Mouse (Mus musculus): ENCODE measurements around the gene Dhrs7c. TPM values are rescaled to one million over a fixed set of nuclear protein-coding genes. Genes with fewer than 3 reads are reported as not detected.

Gene Dhrs7c
- polyA plus RNA-seq, 1 experiment from 2014 or later = not detected

GRCm38 (mm10) chr11:67819604-67820003, 21.6 kb downstream of the Dhrs7c start:
- H3K4me3 ChIP-seq (ENCODE audit: inconsistent target) = no peak overlapping the region
- no peak overlapping the region for H3K27ac ChIP-seq
- no peaks in the 10 kb centered on the region for H3K79me2 ChIP-seq (ENCODE audit: inconsistent target)
- 14% methylated on average over 5 of the region's 5 CpGs for WGBS (ENCODE audit: missing documents)
- H3K36me3 ChIP-seq (ENCODE audit: inconsistent target) = no peaks in the 10 kb centered on the region

- Histone ChIP-seq H3K27ac (no peak overlapping the region), H3K36me3 (ENCODE audit: inconsistent target) (no peaks in the 10 kb centered on the region), H3K79me2 (ENCODE audit: inconsistent target) (no peaks in the 10 kb centered on the region), H3K4me3 (ENCODE audit: inconsistent target) (no peak overlapping the region)
- WGBS (ENCODE audit: missing documents) = 25% methylated on average over 4 of the region's 4 CpGs
Observed at GRCm38 (mm10) chr11:67820221-67820620, 22.2 kb downstream of the Dhrs7c start.

- WGBS (ENCODE audit: missing documents) = 90% methylated on average over 6 of the region's 6 CpGs
- Histone ChIP-seq H3K4me3 (ENCODE audit: inconsistent target) (no peak overlapping the region), H3K79me2 (ENCODE audit: inconsistent target) (no peaks in the 10 kb centered on the region), H3K36me3 (ENCODE audit: inconsistent target) (no peaks in the 10 kb centered on the region), H3K27ac (no peak overlapping the region)
Observed at GRCm38 (mm10) chr11:67821560-67821959, 23.6 kb downstream of the Dhrs7c start.

GRCm38 (mm10) chr11:67828360-67829059, 30.5 kb downstream of the Dhrs7c start:
- WGBS (ENCODE audit: missing documents) = 34% methylated on average over 12 of the region's 12 CpGs
- H3K79me2 ChIP-seq (ENCODE audit: inconsistent target) = no peaks in the 10 kb centered on the region
- H3K36me3 ChIP-seq (ENCODE audit: inconsistent target) = no peaks in the 10 kb centered on the region
- H3K27ac ChIP-seq = no peak overlapping the region
- no peak overlapping the region for H3K4me3 ChIP-seq (ENCODE audit: inconsistent target)

GRCm38 (mm10) chr11:67829530-67829929, 31.5 kb downstream of the Dhrs7c start:
- Histone ChIP-seq H3K27ac (no peak overlapping the region), H3K4me3 (ENCODE audit: inconsistent target) (no peak overlapping the region), H3K79me2 (ENCODE audit: inconsistent target) (no peaks in the 10 kb centered on the region), H3K36me3 (ENCODE audit: inconsistent target) (no peaks in the 10 kb centered on the region)
- 64% methylated on average over 6 of the region's 6 CpGs for WGBS (ENCODE audit: missing documents)

- 86% methylated on average over 5 of the region's 5 CpGs for whole genome bisulfite sequencing (ENCODE audit: missing documents)
- Histone ChIP-seq H3K27ac (no peak overlapping the region), H3K79me2 (ENCODE audit: inconsistent target) (no peaks in the 10 kb centered on the region), H3K36me3 (ENCODE audit: inconsistent target) (no peaks in the 10 kb centered on the region), H3K4me3 (ENCODE audit: inconsistent target) (no peak overlapping the region)
Observed at GRCm38 (mm10) chr11:67831820-67832219, 33.8 kb downstream of the Dhrs7c start.

GRCm38 (mm10) chr11:67835408-67836078, 37.6 kb downstream of the Dhrs7c start:
- H3K27ac ChIP-seq = no peak overlapping the region
- no peak overlapping the region for H3K4me3 ChIP-seq (ENCODE audit: inconsistent target)
- WGBS (ENCODE audit: missing documents) = 94% methylated on average over 10 of the region's 10 CpGs
- H3K79me2 ChIP-seq (ENCODE audit: inconsistent target) = no peaks in the 10 kb centered on the region
- no peaks in the 10 kb centered on the region for H3K36me3 ChIP-seq (ENCODE audit: inconsistent target)

GRCm38 (mm10) chr11:67839810-67840209, 41.8 kb downstream of the Dhrs7c start:
- WGBS (ENCODE audit: missing documents) = 13% methylated on average over 1 of the region's 1 CpGs
- no peak overlapping the region for H3K27ac ChIP-seq

GRCm38 (mm10) chr11:67845193-67845592, 47.2 kb downstream of the Dhrs7c start:
- H3K27ac ChIP-seq = no peak overlapping the region
- 93% methylated on average over 4 of the region's 4 CpGs for WGBS (ENCODE audit: missing documents)

More at GRCm38 (mm10) chr11:67839810-67840209, 41.8 kb downstream of the Dhrs7c start:
- Histone ChIP-seq H3K36me3 (ENCODE audit: inconsistent target) (no peaks in the 10 kb centered on the region), H3K4me3 (ENCODE audit: inconsistent target) (no peak overlapping the region), H3K79me2 (ENCODE audit: inconsistent target) (no peaks in the 10 kb centered on the region)

GRCm38 (mm10) chr11:67851770-67852169, 53.8 kb downstream of the Dhrs7c start:
- H3K36me3 ChIP-seq (ENCODE audit: inconsistent target) = no peaks in the 10 kb centered on the region
- H3K79me2 ChIP-seq (ENCODE audit: inconsistent target) = no peaks in the 10 kb centered on the region
- 71% methylated on average over 5 of the region's 5 CpGs for WGBS (ENCODE audit: missing documents)
- H3K4me3 ChIP-seq (ENCODE audit: inconsistent target) = no peak overlapping the region
- no peak overlapping the region for H3K27ac ChIP-seq

More at GRCm38 (mm10) chr11:67845193-67845592, 47.2 kb downstream of the Dhrs7c start:
- H3K4me3 ChIP-seq (ENCODE audit: inconsistent target) = no peak overlapping the region
- no peaks in the 10 kb centered on the region for H3K79me2 ChIP-seq (ENCODE audit: inconsistent target)
- H3K36me3 ChIP-seq (ENCODE audit: inconsistent target) = no peaks in the 10 kb centered on the region

GRCm38 (mm10) chr11:67853996-67854395, 56.0 kb downstream of the Dhrs7c start:
- WGBS (ENCODE audit: missing documents) = 85% methylated on average over 6 of the region's 6 CpGs
- no peak overlapping the region for H3K4me3 ChIP-seq (ENCODE audit: inconsistent target)
- H3K79me2 ChIP-seq (ENCODE audit: inconsistent target) = no peaks in the 10 kb centered on the region
- H3K27ac ChIP-seq = no peak overlapping the region
- H3K36me3 ChIP-seq (ENCODE audit: inconsistent target) = no peaks in the 10 kb centered on the region

- H3K27ac ChIP-seq = no peak overlapping the region
- WGBS (ENCODE audit: missing documents) = 7% methylated on average over 2 of the region's 2 CpGs
- no peaks in the 10 kb centered on the region for H3K79me2 ChIP-seq (ENCODE audit: inconsistent target)
- no peak overlapping the region for H3K4me3 ChIP-seq (ENCODE audit: inconsistent target)
- no peaks in the 10 kb centered on the region for H3K36me3 ChIP-seq (ENCODE audit: inconsistent target)
Observed at GRCm38 (mm10) chr11:67855035-67855434, 57.0 kb downstream of the Dhrs7c start.

GRCm38 (mm10) chr11:67858518-67858917, 60.5 kb downstream of the Dhrs7c start:
- Histone ChIP-seq H3K4me3 (ENCODE audit: inconsistent target) (no peak overlapping the region), H3K27ac (no peak overlapping the region), H3K79me2 (ENCODE audit: inconsistent target) (no peaks in the 10 kb centered on the region), H3K36me3 (ENCODE audit: inconsistent target) (no peaks in the 10 kb centered on the region)
- WGBS (ENCODE audit: missing documents) = 84% methylated on average over 9 of the region's 9 CpGs

- H3K27ac ChIP-seq = no peak overlapping the region
- H3K36me3 ChIP-seq (ENCODE audit: inconsistent target) = no peaks in the 10 kb centered on the region
- H3K4me3 ChIP-seq (ENCODE audit: inconsistent target) = no peak overlapping the region
- H3K79me2 ChIP-seq (ENCODE audit: inconsistent target) = no peaks in the 10 kb centered on the region
- WGBS (ENCODE audit: missing documents) = 75% methylated on average over 7 of the region's 7 CpGs
Observed at GRCm38 (mm10) chr11:67860743-67861398, 62.9 kb downstream of the Dhrs7c start.

GRCm38 (mm10) chr11:67861399-67861838, 63.4 kb downstream of the Dhrs7c start:
- H3K4me3 ChIP-seq (ENCODE audit: inconsistent target) = no peak overlapping the region
- H3K79me2 ChIP-seq (ENCODE audit: inconsistent target) = no peaks in the 10 kb centered on the region
- H3K27ac ChIP-seq = no peak overlapping the region
- no peaks in the 10 kb centered on the region for H3K36me3 ChIP-seq (ENCODE audit: inconsistent target)
- WGBS (ENCODE audit: missing documents) = 4% methylated on average over 7 of the region's 7 CpGs

Data from macrophage (primary cell).